Mouse (Mus musculus) midbrain, embryonic 13.5 days (tissue): ENCODE measurements around the gene Rpp25l. TPM values are rescaled to one million over a fixed set of nuclear protein-coding genes. Genes with fewer than 3 reads are reported as not detected.

Experiments used
- ATAC-seq: fragments of 200-750 bp; cut with Nextera tagmentation; 2 replicates; pipeline ENCODE4 v1.8.0; 2017; ENCODE audit warnings: mild to moderate bottlenecking, moderate TSS enrichment, moderate library complexity
- H3K27ac ChIP-seq: fragments of 300-500 bp; sonication (generic); 2 replicates; pipeline ENCODE4 v1.5.1; 2015; ENCODE audit warnings: inconsistent platforms, mild to moderate bottlenecking, moderate library complexity
- H3K27me3 ChIP-seq: fragments of 300-500 bp; sonication (generic); 2 replicates; pipeline ENCODE4 v1.6.1; 2015; ENCODE audit warnings: mild to moderate bottlenecking, inconsistent platforms
- H3K36me3 ChIP-seq: fragments of 300-500 bp; sonication (generic); 2 replicates; pipeline ENCODE4 v1.6.1; 2015; ENCODE audit warnings: mild to moderate bottlenecking, inconsistent platforms
- H3K4me1 ChIP-seq: fragments of 300-500 bp; sonication (generic); replicated peaks from 2 replicates; pipeline ENCODE4 v1.6.1; 2015; ENCODE audit warnings: inconsistent platforms
- H3K4me2 ChIP-seq: fragments of 300-500 bp; sonication (generic); replicated peaks from 2 replicates; pipeline ENCODE4 v1.6.1; 2015; ENCODE audit warnings: moderate library complexity, mild to moderate bottlenecking, inconsistent platforms
- H3K4me3 ChIP-seq: fragments of 300-500 bp; sonication (generic); replicated peaks from 2 replicates; pipeline ENCODE4 v1.5.1; 2015; ENCODE audit warnings: mild to moderate bottlenecking, inconsistent platforms
- H3K9ac ChIP-seq: fragments of 300-500 bp; sonication (generic); replicated peaks from 2 replicates; pipeline ENCODE4 v1.6.1; 2015; ENCODE audit warnings: mild to moderate bottlenecking, inconsistent platforms
- H3K9me3 ChIP-seq: fragments of 300-500 bp; sonication (generic); 2 replicates; pipeline ENCODE4 v1.6.1; 2016; ENCODE audit warnings: mild to moderate bottlenecking, inconsistent platforms
- WGBS: fragments of 180-500 bp; shearing (Covaris S2); methylation state at CpG from one replicate; pipeline ENCODE4 v1.1.7; 2015; 5-methylcytosine and 5-hydroxymethylcytosine counted together
- polyA plus RNA-seq: library from polyadenylated mRNA; unstranded; fragments of >200 nt; fragmentation: Nextera tagmentation; extraction: Ambion mirVana; gene quantifications from 2 replicates; pipeline ENCODE4 v1.2.1, GENCODE M21; 2015

Gene Rpp25l
- polyA plus RNA-seq, 1 experiment from 2014 or later: 67.4 TPM

- H3K4me2 ChIP-seq: 0 out of 2 replicates have a peak overlapping the region, but pooled peaks have one; percentile 9
- no peak overlapping the region for H3K4me3 ChIP-seq
- ATAC-seq: peak; percentile 61
- peak overlapping the region; percentile 73 for H3K27ac ChIP-seq
- H3K27me3 ChIP-seq: no peaks in the 10 kb centered on the region
- WGBS: 47% methylated on average over 12 of the region's 13 CpGs
- H3K9me3 ChIP-seq: no peaks in the 10 kb centered on the region
- H3K36me3 ChIP-seq: no peaks in the 10 kb centered on the region; the same call in 1 of the 2 replicates
- H3K4me1 ChIP-seq: peaks cover 95% of the 10 kb centered on the region
- peak overlapping the region; percentile 41 for H3K9ac ChIP-seq
Measured at GRCm38 (mm10) chr4:41677006-41677629, 36.2 kb downstream of the Rpp25l start.

GRCm38 (mm10) chr4:41676248-41677005 lies 36.9 kb downstream of the Rpp25l start:
- no peak for ATAC-seq
- peaks cover 97% of the 10 kb centered on the region for H3K4me1 ChIP-seq
- H3K4me3 ChIP-seq: no peak overlapping the region
- peak overlapping the region; percentile 41 for H3K9ac ChIP-seq
- 73% methylated on average over 17 of the region's 17 CpGs for whole genome bisulfite sequencing
- H3K27me3 ChIP-seq: no peaks in the 10 kb centered on the region
- H3K9me3 ChIP-seq: no peaks in the 10 kb centered on the region
- H3K36me3 ChIP-seq: no peaks in the 10 kb centered on the region; the same call in 1 of the 2 replicates
- H3K27ac ChIP-seq: peak overlapping the region; percentile 73
- no peak overlapping the region for H3K4me2 ChIP-seq

DNA sequence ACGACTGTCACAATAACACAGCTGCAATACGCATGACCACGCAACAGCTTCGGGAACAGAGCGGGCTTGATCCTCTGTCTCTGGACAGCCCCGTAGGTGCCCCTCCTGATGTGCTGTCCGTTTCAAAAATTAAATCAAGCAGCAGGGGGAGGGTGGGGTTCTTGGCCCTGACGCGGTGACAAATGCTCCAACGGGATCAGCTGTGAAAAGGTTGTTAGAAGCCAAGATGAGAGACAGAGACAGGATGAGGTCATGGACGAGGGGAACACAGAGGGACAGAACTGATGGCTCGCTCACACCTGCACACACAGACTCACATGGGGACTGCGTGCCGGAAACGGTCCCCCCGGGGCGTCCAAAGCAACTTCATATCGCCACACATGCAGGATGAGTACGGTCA lies 40.1 kb downstream of the Rpp25l start:
- Histone ChIP-seq H3K4me1 (peaks cover 81% of the 10 kb centered on the region), H3K27me3 (no peaks in the 10 kb centered on the region), H3K9me3 (no peaks in the 10 kb centered on the region), H3K4me2 (no peak overlapping the region), H3K9ac (peak overlapping the region; percentile 37; the same call in 1 of the 2 replicates), H3K27ac (peak overlapping the region; percentile 86), H3K4me3 (no peak overlapping the region), H3K36me3 (peaks cover 17% of the 10 kb centered on the region)
- WGBS: 43% methylated on average over 19 of the region's 19 CpGs
- ATAC-seq: no peak

DNA sequence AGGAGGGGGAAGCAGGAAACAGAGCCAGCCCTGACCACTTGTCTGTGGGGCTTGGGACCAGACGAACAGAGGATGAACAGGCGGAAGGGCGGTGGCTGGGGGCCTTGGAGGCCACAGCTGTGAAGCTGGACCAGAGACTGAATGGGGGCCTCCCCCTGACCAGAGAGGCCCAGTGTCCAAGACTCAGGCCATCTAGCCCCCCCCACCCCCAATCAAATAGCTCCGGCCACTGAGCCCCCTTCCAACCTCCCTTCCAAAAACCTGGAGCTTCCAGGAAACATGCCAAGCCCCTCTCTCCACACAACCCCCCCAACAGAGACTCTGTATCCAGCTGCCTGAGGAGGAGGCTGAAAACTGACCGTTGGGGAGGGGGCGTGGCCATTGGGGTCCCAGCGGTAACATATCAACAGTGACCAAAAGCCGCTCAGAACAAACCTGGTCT lies 40.8 kb downstream of the Rpp25l start:
- no peak for ATAC-seq
- no peak overlapping the region for H3K4me3 ChIP-seq
- WGBS: 24% methylated on average over 8 of the region's 8 CpGs
- peak overlapping the region; percentile 26 for H3K4me2 ChIP-seq
- H3K27ac ChIP-seq: peak overlapping the region; percentile 86
- H3K9ac ChIP-seq: peak overlapping the region; percentile 53
- H3K9me3 ChIP-seq: no peaks in the 10 kb centered on the region
- H3K36me3 ChIP-seq: peaks cover 17% of the 10 kb centered on the region
- no peaks in the 10 kb centered on the region for H3K27me3 ChIP-seq
- peaks cover 75% of the 10 kb centered on the region for H3K4me1 ChIP-seq

DNA sequence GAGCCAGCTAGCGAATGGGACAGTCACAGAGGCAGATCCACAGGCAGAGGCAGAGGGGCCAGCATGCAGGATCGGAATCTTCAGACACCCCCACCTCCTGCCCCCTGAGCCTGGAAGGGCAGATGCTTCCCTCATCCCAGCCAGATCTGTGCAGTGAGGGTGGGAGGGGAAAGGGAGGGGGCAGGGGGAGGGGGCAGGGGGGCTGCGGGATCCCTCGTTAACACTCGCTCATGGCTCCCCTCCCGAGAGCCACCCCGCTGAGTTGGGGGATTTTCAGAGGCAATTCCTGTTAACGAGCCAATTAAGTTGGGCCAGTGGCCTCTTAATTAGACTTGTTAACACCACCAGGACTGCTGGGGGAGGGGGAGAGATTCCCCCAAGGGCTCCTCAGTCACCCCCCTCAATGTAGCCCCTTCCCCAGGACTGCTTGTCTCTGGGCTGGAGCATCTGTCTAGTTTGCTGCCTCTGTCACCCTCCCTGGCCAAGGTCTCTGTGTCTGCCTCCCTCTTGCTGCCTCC lies 41.3 kb downstream of the Rpp25l start:
- 10% methylated on average over 8 of the region's 8 CpGs for WGBS
- Histone ChIP-seq H3K4me2 (peak overlapping the region; percentile 26), H3K4me1 (peaks cover 69% of the 10 kb centered on the region), H3K9me3 (no peaks in the 10 kb centered on the region), H3K9ac (peak overlapping the region; percentile 53), H3K27ac (peak overlapping the region; percentile 86), H3K36me3 (peaks cover 17% of the 10 kb centered on the region), H3K4me3 (no peak overlapping the region), H3K27me3 (no peaks in the 10 kb centered on the region)
- ATAC-seq: peak; percentile 74

- ATAC-seq: no peak; the same call in none of the 2 replicates
- H3K27me3 ChIP-seq: no peaks in the 10 kb centered on the region
- 39% methylated on average over 5 of the region's 5 CpGs for WGBS
- peaks cover 67% of the 10 kb centered on the region for H3K4me1 ChIP-seq
- H3K9ac ChIP-seq: 0 out of 2 replicates have a peak overlapping the region, but pooled peaks have one; percentile 53
- no peak overlapping the region for H3K4me3 ChIP-seq
- H3K4me2 ChIP-seq: peak overlapping the region; percentile 26; the same call in 1 of the 2 replicates
- peaks cover 20% of the 10 kb centered on the region for H3K36me3 ChIP-seq
- no peaks in the 10 kb centered on the region for H3K9me3 ChIP-seq
- H3K27ac ChIP-seq: peak overlapping the region; percentile 86
Measured at GRCm38 (mm10) chr4:41671500-41671899, 41.8 kb downstream of the Rpp25l start.

DNA sequence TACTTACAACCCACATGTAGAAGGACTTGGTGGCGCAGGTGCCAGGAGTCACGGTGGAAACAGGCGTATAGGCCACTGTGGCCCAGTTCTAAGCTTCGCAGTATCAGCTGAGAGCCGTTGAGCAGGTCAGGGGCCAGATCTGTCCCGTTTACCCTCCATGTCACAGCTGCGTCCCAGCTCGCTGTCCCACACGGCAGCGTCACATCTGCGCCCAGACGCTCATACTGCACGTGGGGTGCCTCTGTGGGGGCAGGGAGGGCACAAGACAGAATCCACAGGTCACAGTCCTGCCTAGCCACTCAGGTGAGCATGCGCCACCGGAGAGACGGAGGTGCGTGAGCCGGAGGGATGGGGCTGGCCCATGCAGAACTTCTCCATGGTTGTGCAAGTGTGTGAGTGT lies 42.5 kb downstream of the Rpp25l start:
- no peaks in the 10 kb centered on the region for H3K27me3 ChIP-seq
- H3K36me3 ChIP-seq: peaks cover 23% of the 10 kb centered on the region
- 78% methylated on average over 18 of the region's 18 CpGs for WGBS
- no peak for ATAC-seq
- no peak overlapping the region for H3K4me3 ChIP-seq
- H3K9ac ChIP-seq: no peak overlapping the region
- H3K9me3 ChIP-seq: no peaks in the 10 kb centered on the region
- H3K4me1 ChIP-seq: peaks cover 60% of the 10 kb centered on the region
- peak overlapping the region; percentile 86; the same call in 1 of the 2 replicates for H3K27ac ChIP-seq
- no peak overlapping the region for H3K4me2 ChIP-seq

GRCm38 (mm10) chr4:41666646-41667045 lies 46.7 kb downstream of the Rpp25l start:
- Histone ChIP-seq H3K27ac (no peak overlapping the region), H3K36me3 (peaks cover 48% of the 10 kb centered on the region), H3K4me2 (no peak overlapping the region), H3K27me3 (no peaks in the 10 kb centered on the region), H3K4me3 (no peak overlapping the region), H3K9me3 (no peaks in the 10 kb centered on the region), H3K4me1 (peaks cover 60% of the 10 kb centered on the region), H3K9ac (no peak overlapping the region)
- 79% methylated on average over 11 of the region's 11 CpGs for WGBS
- no peak for ATAC-seq

DNA sequence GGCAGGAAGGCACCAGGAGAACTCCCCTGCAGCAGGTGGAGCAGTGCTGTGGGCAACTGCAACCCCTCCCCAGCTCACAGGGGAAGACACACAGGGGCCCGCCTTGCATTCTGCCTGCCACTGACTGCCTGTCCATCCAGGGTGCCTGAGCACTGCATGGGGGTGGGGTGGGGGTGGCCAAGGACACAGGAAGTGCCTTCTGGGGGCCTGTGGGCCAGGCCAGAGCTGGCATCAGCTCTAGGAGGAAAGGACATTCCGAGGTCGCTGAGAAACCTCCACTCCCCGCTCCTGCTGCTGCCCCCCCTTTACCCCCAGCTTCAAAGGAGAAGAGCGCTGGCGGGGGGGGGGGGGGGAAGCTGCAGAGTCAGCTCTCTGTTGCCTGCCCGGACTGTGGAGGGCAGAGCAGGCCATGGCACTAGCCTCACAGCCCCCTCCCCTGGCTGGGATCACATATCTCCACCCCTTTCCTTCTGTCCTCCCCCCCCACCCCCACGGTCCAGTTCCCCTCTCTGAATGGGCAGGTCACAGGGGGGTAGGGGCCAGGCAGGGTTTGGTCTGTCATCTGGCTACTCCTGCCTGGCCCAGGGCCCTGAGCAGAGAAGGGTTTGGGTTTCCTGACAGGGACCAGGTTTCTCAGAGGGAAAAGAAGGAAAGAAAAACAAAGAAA lies 48.2 kb downstream of the Rpp25l start:
- H3K9ac ChIP-seq: peak overlapping the region; percentile 39

GRCm38 (mm10) chr4:41664533-41664932 lies 48.8 kb downstream of the Rpp25l start:
- H3K27me3 ChIP-seq: no peaks in the 10 kb centered on the region

More for the DNA sequence above, 48.2 kb downstream of the Rpp25l start:
- Histone ChIP-seq H3K4me1 (peaks cover 61% of the 10 kb centered on the region), H3K36me3 (peaks cover 42% of the 10 kb centered on the region), H3K9me3 (no peaks in the 10 kb centered on the region), H3K4me2 (no peak overlapping the region), H3K27me3 (no peaks in the 10 kb centered on the region), H3K27ac (0 out of 2 replicates have a peak overlapping the region, but pooled peaks have one; percentile 10), H3K4me3 (no peak overlapping the region)
- 10% methylated on average over 6 of the region's 8 CpGs for WGBS
- ATAC-seq: 0 out of 2 replicates have a peak, but pooled peaks have one; percentile 17

GRCm38 (mm10) chr4:41663614-41664013 lies 49.7 kb downstream of the Rpp25l start:
- Histone ChIP-seq H3K27ac (no peak overlapping the region), H3K4me2 (no peak overlapping the region), H3K9ac (no peak overlapping the region), H3K27me3 (no peaks in the 10 kb centered on the region), H3K4me3 (no peak overlapping the region), H3K36me3 (peaks cover 40% of the 10 kb centered on the region), H3K9me3 (no peaks in the 10 kb centered on the region), H3K4me1 (peaks cover 72% of the 10 kb centered on the region)
- ATAC-seq: no peak
- 56% methylated on average over 9 of the region's 9 CpGs for WGBS

More at GRCm38 (mm10) chr4:41664533-41664932, 48.8 kb downstream of the Rpp25l start:
- no peaks in the 10 kb centered on the region for H3K9me3 ChIP-seq
- H3K9ac ChIP-seq: peak overlapping the region; percentile 39; the same call in 1 of the 2 replicates
- 56% methylated on average over 7 of the region's 7 CpGs for WGBS
- H3K27ac ChIP-seq: no peak overlapping the region
- H3K4me1 ChIP-seq: peaks cover 63% of the 10 kb centered on the region
- H3K4me2 ChIP-seq: no peak overlapping the region
- peaks cover 44% of the 10 kb centered on the region for H3K36me3 ChIP-seq
- no peak overlapping the region for H3K4me3 ChIP-seq
- no peak for ATAC-seq
